Mouse (Mus musculus) v-Abl transformed pro-B cells (cell line): Measurements from ENCODE around the gene Cdkn2d.

Source experiments
- in situ Hi-C, 2 experiments: fragments of 400-800 bp; cut with MboI; formaldehyde crosslinking; loops; one replicate each; pipeline ENCODE4 v1.15.1; 2025; ENCODE audit not compliant: unreplicated experiment in 2 of 2

The Cdkn2d gene

GRCm38 (mm10) chr9:21250509-21250908 lies 40.7 kb downstream of the Cdkn2d start:
- in situ Hi-C loops: no loop called here

GRCm38 (mm10) chr9:21249629-21250508 lies 41.3 kb downstream of the Cdkn2d start:
- in situ Hi-C loops: no loop called here

GRCm38 (mm10) chr9:21248326-21248725 lies 42.9 kb downstream of the Cdkn2d start, which contains the start of gene S1pr5:
TSS of gene S1pr5 (minus strand) at chr9:21248443.
- in situ Hi-C loops: no loop called here

- in situ Hi-C loops: no loop called here
These were observed 44.9 kb downstream of the Cdkn2d start for GRCm38 (mm10) chr9:21246342-21246741.

- in situ Hi-C loops: no loop called here
These were observed 46.1 kb downstream of the Cdkn2d start for GRCm38 (mm10) chr9:21245113-21245487.

- in situ Hi-C loops: no loop called here
These were observed 46.6 kb downstream of the Cdkn2d start for GRCm38 (mm10) chr9:21244428-21245112.

GRCm38 (mm10) chr9:21243826-21244427 lies 47.3 kb downstream of the Cdkn2d start:
- in situ Hi-C loops: no loop called here

GRCm38 (mm10) chr9:21241343-21241742 lies 49.9 kb downstream of the Cdkn2d start:
- in situ Hi-C loops: no loop called here

GRCm38 (mm10) chr9:21239465-21239848 lies 51.8 kb downstream of the Cdkn2d start:
- in situ Hi-C loops: no loop called here

- in situ Hi-C loops: no loop called here
These were observed 52.3 kb downstream of the Cdkn2d start, which contains the start of gene Keap1 for GRCm38 (mm10) chr9:21238733-21239464. TSS of gene Keap1 (minus strand) at chr9:21239361.
